Mouse (Mus musculus) gastrocnemius, adult 18-20 months (tissue): ENCODE results near the gene Smurf1. TPM values are rescaled to one million over a fixed set of nuclear protein-coding genes. Genes with fewer than 3 reads are reported as not detected.

Experiments
- DNase-seq: peaks from one replicate; pipeline ENCODE4 v3.0.0; 2021; ENCODE audit warnings: low spot score
- microRNA-seq: library from miRNA; unstranded; fragments of <30 nt; microRNA quantifications from one replicate; pipeline ENCODE4 v1.2.0, GENCODE M21; 2021
- total RNA-seq, 2 experiments: library from RNA; stranded (reverse); gene quantifications; 2 replicates each; pipeline ENCODE4 v1.2.3; 2021

Gene Smurf1
- total RNA-seq, 2 experiments from 2014 or later = 9.7 to 13.3 TPM

GRCm38 (mm10) chr5:144871775-144872174 lies 93.9 kb downstream of the Smurf1 start:
- no peak for DNase-seq

- no peak for DNase-seq
Measured at GRCm38 (mm10) chr5:144870782-144871181, 94.9 kb downstream of the Smurf1 start.

GRCm38 (mm10) chr5:144869466-144869865 lies 96.2 kb downstream of the Smurf1 start:
- DNase-seq = no peak

- DNase-seq = no peak
Measured at GRCm38 (mm10) chr5:144866923-144867322, 98.7 kb downstream of the Smurf1 start.

- DNase-seq = no peak
Measured at GRCm38 (mm10) chr5:144860913-144861312, 104.7 kb downstream of the Smurf1 start.

GRCm38 (mm10) chr5:144859284-144859683 lies 106.4 kb downstream of the Smurf1 start:
- DNase-seq = no peak

- no peak for DNase-seq
Measured at GRCm38 (mm10) chr5:144858527-144858926, 107.1 kb downstream of the Smurf1 start.

GRCm38 (mm10) chr5:144855936-144856335 lies 109.7 kb downstream of the Smurf1 start:
- DNase-seq = no peak

GRCm38 (mm10) chr5:144853931-144854330 lies 111.7 kb downstream of the Smurf1 start:
- no peak for DNase-seq

GRCm38 (mm10) chr5:144851820-144852219 lies 113.8 kb downstream of the Smurf1 start:
- DNase-seq = no peak

GRCm38 (mm10) chr5:144849932-144850331 lies 115.7 kb downstream of the Smurf1 start:
- DNase-seq = no peak

GRCm38 (mm10) chr5:144848735-144849134 lies 116.9 kb downstream of the Smurf1 start:
- no peak for DNase-seq

- no peak for DNase-seq
Measured at GRCm38 (mm10) chr5:144845352-144845751, 120.3 kb downstream of the Smurf1 start.

GRCm38 (mm10) chr5:144836100-144836499 lies 129.5 kb downstream of the Smurf1 start:
- DNase-seq = no peak

- DNase-seq = no peak
Measured at GRCm38 (mm10) chr5:144831840-144832469, 133.7 kb downstream of the Smurf1 start.

GRCm38 (mm10) chr5:144829631-144830030 lies 136.0 kb downstream of the Smurf1 start:
- no peak for DNase-seq

- DNase-seq = peak; percentile 43
Measured at GRCm38 (mm10) chr5:144828365-144829102, 137.1 kb downstream of the Smurf1 start.

Small RNAs within 50 kb of the gene (microRNA-seq; reads per million reads assigned to microRNA genes)
- not detected for gene Mir7039

Other genes starting within 250 kb of the Smurf1 start
- gene Tmem130, start 204.0 kb downstream of the Smurf1 start, total RNA-seq = not detected
- 10 to 100 TPM; 25.2 to 25.4 TPM for gene Trrap, start 198.1 kb downstream of the Smurf1 start, total RNA-seq
- gene Gm4871, start 66.9 kb upstream of the Smurf1 start, total RNA-seq = not detected
- gene 1700018F24Rik, start 77.1 kb upstream of the Smurf1 start, total RNA-seq = not detected
- gene Arpc1a, start 118.0 kb upstream of the Smurf1 start, total RNA-seq = 10 to 100 TPM; 23.6 to 30.9 TPM
- gene Kpna7, start 118.2 kb upstream of the Smurf1 start, total RNA-seq = not detected
- gene Arpc1b, start 148.4 kb upstream of the Smurf1 start, total RNA-seq = 10 to 100 TPM; 17.2 to 25.7 TPM
- gene Pdap1, start 174.4 kb upstream of the Smurf1 start, total RNA-seq = 10 to 100 TPM; 56.0 to 56.6 TPM
- 10 to 100 TPM; 48.5 to 54.9 TPM for gene Bud31, start 174.5 kb upstream of the Smurf1 start, total RNA-seq
- gene Ptcd1, start 201.3 kb upstream of the Smurf1 start, total RNA-seq = 10 to 100 TPM; 10.6 to 10.8 TPM
- 1 to 10 TPM; 9.2 to 9.5 TPM for gene Cpsf4, start 201.4 kb upstream of the Smurf1 start, total RNA-seq
- 100 to 1,000 TPM; 688 to 719 TPM for gene Atp5j2, start 226.2 kb upstream of the Smurf1 start, total RNA-seq
- 10 to 100 TPM in 1 of 2 experiments, 1 to 10 TPM in 1; 8.7 to 11.8 TPM for gene Zkscan14, start 236.0 kb upstream of the Smurf1 start, total RNA-seq
- gene Zkscan5, start 238.7 kb upstream of the Smurf1 start, total RNA-seq = 1 to 10 TPM; 8.5 to 9.6 TPM